Mouse (Mus musculus): ENCODE data around the gene Gng12.

Gng12 gene

GRCm38 (mm10) chr6:66917032-66917431 lies 20.8 kb downstream of the Gng12 start:
- no peak for DNase-seq (ENCODE audit: low spot score in 2 of 2)

GRCm38 (mm10) chr6:66920786-66921185 lies 24.6 kb downstream of the Gng12 start:
- no peak for DNase-seq (ENCODE audit: low spot score in 2 of 2)

GRCm38 (mm10) chr6:66921755-66922154 lies 25.6 kb downstream of the Gng12 start:
- no peak for DNase-seq (ENCODE audit: low spot score in 2 of 2)

GRCm38 (mm10) chr6:66922501-66922900 lies 26.3 kb downstream of the Gng12 start:
- no peak for DNase-seq (ENCODE audit: low spot score in 2 of 2)

GRCm38 (mm10) chr6:66923851-66924250 lies 27.7 kb downstream of the Gng12 start:
- DNase-seq (ENCODE audit: low spot score in 2 of 2), result no peak

- DNase-seq (ENCODE audit: low spot score in 2 of 2), result no peak
Observed at GRCm38 (mm10) chr6:66924315-66924965, 28.2 kb downstream of the Gng12 start.

- no peak for DNase-seq (ENCODE audit: low spot score in 2 of 2)
Observed at GRCm38 (mm10) chr6:66926269-66926668, 30.1 kb downstream of the Gng12 start.

GRCm38 (mm10) chr6:66928972-66929645 lies 32.9 kb downstream of the Gng12 start:
- DNase-seq (ENCODE audit: low spot score in 2 of 2), result no peak

GRCm38 (mm10) chr6:66929694-66930093 lies 33.5 kb downstream of the Gng12 start:
- DNase-seq (ENCODE audit: low spot score in 2 of 2), result no peak

- DNase-seq (ENCODE audit: low spot score in 2 of 2), result no peak
Observed at GRCm38 (mm10) chr6:66932206-66932819, 36.1 kb downstream of the Gng12 start.

GRCm38 (mm10) chr6:66940656-66941235 lies 44.5 kb downstream of the Gng12 start:
- no peak for DNase-seq (ENCODE audit: low spot score in 2 of 2)

GRCm38 (mm10) chr6:66941792-66942191 lies 45.6 kb downstream of the Gng12 start:
- no peak for DNase-seq (ENCODE audit: low spot score in 2 of 2)

GRCm38 (mm10) chr6:66942826-66943225 lies 46.6 kb downstream of the Gng12 start:
- DNase-seq (ENCODE audit: low spot score in 2 of 2), result no peak

GRCm38 (mm10) chr6:66943367-66944189 lies 47.4 kb downstream of the Gng12 start:
- DNase-seq (ENCODE audit: low spot score in 2 of 2), result no peak

GRCm38 (mm10) chr6:66944190-66945003 lies 48.2 kb downstream of the Gng12 start:
- DNase-seq (ENCODE audit: low spot score in 2 of 2), result no peak

- no peak for DNase-seq (ENCODE audit: low spot score in 2 of 2)
Observed at GRCm38 (mm10) chr6:66945004-66945356, 48.8 kb downstream of the Gng12 start.

GRCm38 (mm10) chr6:66948111-66948510 lies 51.9 kb downstream of the Gng12 start:
- no peak for DNase-seq (ENCODE audit: low spot score in 2 of 2)

- DNase-seq (ENCODE audit: low spot score in 2 of 2), result no peak
Observed at GRCm38 (mm10) chr6:66948848-66949247, 52.7 kb downstream of the Gng12 start.

GRCm38 (mm10) chr6:66951726-66952418 lies 55.7 kb downstream of the Gng12 start:
- no peak for DNase-seq (ENCODE audit: low spot score in 2 of 2)

- DNase-seq (ENCODE audit: low spot score in 2 of 2), result no peak
Observed at GRCm38 (mm10) chr6:66953951-66954519, 57.8 kb downstream of the Gng12 start.

Measured in right cerebral cortex, adult 2 months (tissue).